In genomic region chr13:49472676-49473005, GRCm38 (mm10) we compare ENCODE assay signal across 18 mouse cellular contexts. TPM values are rescaled to one million over a fixed set of nuclear protein-coding genes. Genes with fewer than 3 reads are reported as not detected.
"Had no signal": no experiment of that assay in that cellular context is flagged by ENCODE, and none has a peak within 500 bp of the region (broad histone marks: within the 10 kb centered on the region; RNA-seq: fewer than 3 reads in every experiment).

No protein-coding gene starts in this region.

- H3K4me1 ChIP-seq: kidney, embryonic 15.5 days; midbrain, embryonic 13.5 days; neural tube, embryonic 13.5 days had no signal

- H3K4me2 ChIP-seq: kidney, embryonic 15.5 days; liver, embryonic 13.5 days; midbrain, embryonic 13.5 days; neural tube, embryonic 13.5 days had no signal

- H3K36me3 ChIP-seq: kidney, embryonic 15.5 days; liver, embryonic 13.5 days; midbrain, embryonic 10.5 days; midbrain, embryonic 13.5 days; neural tube, embryonic 13.5 days had no signal

- H3K9ac ChIP-seq: kidney, embryonic 15.5 days; liver, embryonic 13.5 days; midbrain, embryonic 13.5 days; neural tube, embryonic 13.5 days had no signal

- H3K9me3 ChIP-seq: kidney, embryonic 15.5 days; liver, embryonic 13.5 days; megakaryocyte, embryonic 14.5 days; midbrain, embryonic 10.5 days; midbrain, embryonic 13.5 days; neural tube, embryonic 13.5 days had no signal

- H3K27ac ChIP-seq: kidney, embryonic 15.5 days; left cerebral cortex, adult 2 months; liver, embryonic 13.5 days; midbrain, embryonic 10.5 days; midbrain, embryonic 13.5 days; neural tube, embryonic 13.5 days had no signal

- H3K27me3 ChIP-seq: kidney, embryonic 15.5 days; liver, embryonic 13.5 days; megakaryocyte, embryonic 14.5 days; midbrain, embryonic 13.5 days; neural tube, embryonic 13.5 days had no signal

- ATAC-seq: intestine, postnatal 0 days; midbrain, embryonic 13.5 days; midbrain, embryonic 16.5 days had no signal

- DNase-seq: kidney, adult 2 months; kidney, postnatal 10 days; layer of hippocampus, postnatal 36 days; liver, embryonic 13.5 days; thymus, postnatal 25 days had no signal

- H3K4me3 ChIP-seq: kidney, embryonic 15.5 days; left cerebral cortex, adult 2 months; liver, embryonic 13.5 days; megakaryocyte, embryonic 14.5 days; midbrain, embryonic 10.5 days; midbrain, embryonic 13.5 days; myocyte; neural tube, embryonic 13.5 days had no signal

RNA-seq across cellular contexts. Expression of gene Tes3-ps, which starts 20.5 kb away (rescaled TPM):
- polyA plus RNA-seq: kidney, adult 2 months; small intestine, adult 2 months; spleen, adult 2 months had no signal

RNA-seq across cellular contexts. Expression of gene Ecm2, which starts 32.0 kb away (rescaled TPM):
- total RNA-seq: monocyte, adult 5-6 weeks; neutrophil, adult 5-6 weeks had no signal
